Mouse (Mus musculus): Measurements from ENCODE around the gene Fancc.
A peak's percentile ranks its signal among the peaks of the same experiment; 100 is the strongest.

Fancc gene

DNA sequence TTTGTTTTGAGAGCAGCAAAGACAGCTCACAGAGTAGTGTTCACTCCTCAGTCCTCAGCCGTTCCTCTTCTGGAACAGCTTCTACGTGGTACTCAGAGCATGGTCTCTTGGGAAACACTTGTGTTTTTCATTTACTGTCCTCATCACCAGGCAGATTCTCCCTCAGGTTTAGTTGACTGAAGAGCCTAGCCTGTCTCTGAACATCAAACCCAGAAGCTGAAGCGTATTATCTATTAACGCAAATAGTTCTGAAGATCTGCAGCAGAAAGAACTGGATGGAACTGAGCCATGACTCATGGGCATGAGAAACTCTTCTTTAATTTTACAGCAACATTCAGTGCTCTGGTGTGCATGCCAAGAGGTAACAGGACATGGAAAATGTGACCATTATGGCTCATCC is 147.0 kb downstream of the Fancc start:
- no peak for DNase-seq (ENCODE audit: low spot score)

DNA sequence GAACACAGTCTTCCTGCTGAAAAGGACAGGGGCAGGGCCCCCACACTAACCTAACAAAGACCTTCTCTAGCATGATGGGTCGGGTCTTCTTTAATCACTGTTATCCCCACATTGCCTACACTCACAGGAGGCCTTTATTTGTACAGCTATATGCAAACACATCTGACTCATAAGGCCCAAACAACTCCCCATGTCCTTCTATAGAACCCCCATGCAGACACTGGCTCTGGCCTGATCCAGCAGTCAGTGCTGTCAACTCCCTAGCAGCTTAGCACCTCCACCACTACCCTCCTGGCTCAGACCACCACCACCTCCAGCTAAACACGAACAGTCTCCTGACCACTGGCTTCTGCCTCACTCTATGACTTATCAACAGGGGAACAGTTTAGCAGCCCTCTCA is 149.4 kb downstream of the Fancc start:
- no peak for DNase-seq (ENCODE audit: low spot score)

DNA sequence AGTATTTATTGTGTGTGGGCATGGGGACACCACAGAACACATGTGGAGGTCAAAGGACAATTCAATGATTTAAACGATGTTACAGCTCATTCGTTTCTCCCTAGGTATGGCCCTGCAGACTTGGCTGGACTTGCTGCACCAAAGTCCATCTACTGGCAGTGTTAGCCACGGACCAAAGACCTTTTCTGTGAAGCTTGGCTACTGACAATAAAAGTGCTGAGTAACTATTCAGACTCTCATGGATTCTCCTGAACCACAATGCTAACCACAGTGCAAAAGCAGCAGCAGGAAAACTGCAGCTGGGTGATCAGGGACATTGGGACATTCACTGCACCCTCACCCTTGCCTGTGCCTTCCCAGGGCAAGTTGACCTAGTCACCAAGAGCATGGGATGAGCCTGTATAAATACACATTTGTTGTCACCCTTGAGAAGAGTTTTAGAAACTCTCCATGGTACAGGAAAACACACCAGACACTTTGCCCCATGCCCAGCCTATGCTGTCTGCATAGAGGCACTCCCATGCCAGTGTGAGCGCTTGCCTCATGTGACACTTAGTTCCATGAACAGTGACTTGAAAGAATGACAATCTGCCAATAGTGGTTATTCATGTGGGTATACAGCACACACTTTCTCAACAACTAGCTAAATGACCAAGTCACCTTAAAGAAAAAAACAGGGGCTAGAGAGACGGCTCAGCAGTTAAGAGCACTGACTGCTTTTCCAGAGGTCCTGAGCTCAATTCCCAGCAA is 151.4 kb downstream of the Fancc start:
- DNase-seq (ENCODE audit: low spot score) = no peak

DNA sequence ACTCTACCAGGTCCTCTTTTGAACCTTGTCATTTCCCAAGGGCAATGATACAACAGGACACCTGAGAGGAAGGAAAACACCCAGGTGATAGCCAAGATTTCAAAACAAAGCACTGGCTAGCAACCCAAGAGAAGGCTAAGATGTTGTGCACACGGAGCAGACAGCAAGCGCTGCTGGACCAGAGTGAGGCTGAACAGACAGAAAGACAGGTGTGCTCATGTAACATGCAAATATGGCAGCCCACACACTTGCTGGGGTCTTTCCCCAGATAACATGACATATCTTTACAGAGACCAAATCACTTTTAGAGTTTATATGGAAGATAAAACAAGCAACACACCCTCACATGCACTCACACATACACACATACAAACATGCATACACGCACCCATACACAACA is 152.6 kb downstream of the Fancc start:
- no peak for DNase-seq (ENCODE audit: low spot score)

GRCm38 (mm10) chr13:63342781-63343180 is 154.3 kb downstream of the Fancc start:
- no peak for DNase-seq (ENCODE audit: low spot score)

GRCm38 (mm10) chr13:63339946-63340345 is 157.1 kb downstream of the Fancc start:
- DNase-seq (ENCODE audit: low spot score) = no peak

- DNase-seq (ENCODE audit: low spot score) = no peak
Observed at GRCm38 (mm10) chr13:63337239-63337960, 159.7 kb downstream of the Fancc start.

DNA sequence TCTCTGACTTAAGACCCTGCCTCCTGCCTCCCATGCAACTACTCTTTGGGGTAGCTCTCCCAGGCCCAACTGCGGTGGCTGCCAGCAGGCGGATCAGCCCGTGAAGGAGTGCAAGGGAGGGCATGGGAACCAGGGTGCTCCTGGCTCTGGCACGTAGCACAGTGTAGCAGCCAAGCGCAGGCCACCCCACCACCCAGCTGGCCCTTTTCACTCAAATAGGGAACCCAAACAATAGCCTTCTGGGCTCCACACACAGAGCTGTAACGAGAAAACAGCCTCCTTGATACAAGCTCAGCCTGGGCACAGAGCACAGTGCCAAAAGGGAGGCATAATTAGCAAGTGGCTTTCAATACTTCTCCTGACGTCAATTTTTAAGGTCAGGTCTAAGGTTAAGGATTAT is 160.7 kb downstream of the Fancc start:
- peak; percentile 65 for DNase-seq (ENCODE audit: low spot score)

DNA sequence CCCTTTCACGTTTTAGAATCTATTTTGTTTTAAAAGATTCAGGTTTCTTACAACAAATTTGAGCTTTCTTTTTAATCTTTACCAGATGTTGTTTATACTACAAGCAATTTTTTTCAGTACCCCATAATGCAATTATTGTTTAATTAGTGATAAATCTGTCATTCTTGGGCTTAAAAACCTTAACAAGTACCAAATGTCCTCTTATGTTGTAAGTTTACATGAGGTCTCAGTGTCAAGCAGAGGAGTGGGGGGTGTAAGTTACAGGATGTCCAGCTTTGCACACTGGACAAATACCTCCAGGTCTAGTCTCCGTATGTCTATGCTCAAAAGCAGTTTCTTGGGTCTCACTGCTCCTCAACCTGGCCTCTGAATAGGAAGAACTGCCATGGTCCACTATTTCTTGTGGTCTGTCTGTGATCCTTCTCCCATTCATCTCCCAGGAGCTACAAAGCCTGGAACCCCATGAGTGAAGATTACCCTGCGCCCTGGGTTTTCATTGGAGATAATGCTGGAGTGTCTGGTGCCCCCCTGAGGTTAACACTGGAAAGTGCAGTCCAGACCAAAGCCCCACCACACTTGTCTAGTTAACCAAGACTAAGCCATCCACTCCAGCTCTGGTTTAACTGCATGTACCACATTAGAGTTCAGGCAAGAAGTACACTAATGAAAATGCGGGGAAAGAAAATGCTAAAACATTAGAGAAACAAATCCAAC is 161.5 kb downstream of the Fancc start:
- DNase-seq (ENCODE audit: low spot score) = peak; percentile 60

GRCm38 (mm10) chr13:63332576-63333300 is 164.3 kb downstream of the Fancc start:
- peak; percentile 79 for DNase-seq (ENCODE audit: low spot score)

DNA sequence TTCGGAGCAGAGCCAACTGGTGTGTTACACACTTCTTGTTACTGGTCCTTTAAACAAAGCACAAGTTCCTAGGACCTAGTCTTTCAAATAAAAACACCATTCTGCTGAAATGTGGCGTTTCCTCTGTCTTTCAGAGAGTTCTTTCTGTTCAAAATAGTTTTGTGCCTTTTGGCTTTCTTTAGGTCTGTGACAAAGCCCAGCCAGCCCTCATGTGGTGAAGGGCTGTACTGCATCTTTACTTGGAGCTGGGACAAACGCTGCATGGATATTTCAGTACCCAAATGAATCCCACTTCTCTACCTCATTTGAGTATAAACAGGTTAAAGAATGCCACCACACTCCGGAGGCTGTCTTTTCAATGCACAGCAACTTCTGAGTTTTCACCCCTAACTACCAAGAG is 165.7 kb downstream of the Fancc start:
- peak; percentile 81 for DNase-seq (ENCODE audit: low spot score)

DNA sequence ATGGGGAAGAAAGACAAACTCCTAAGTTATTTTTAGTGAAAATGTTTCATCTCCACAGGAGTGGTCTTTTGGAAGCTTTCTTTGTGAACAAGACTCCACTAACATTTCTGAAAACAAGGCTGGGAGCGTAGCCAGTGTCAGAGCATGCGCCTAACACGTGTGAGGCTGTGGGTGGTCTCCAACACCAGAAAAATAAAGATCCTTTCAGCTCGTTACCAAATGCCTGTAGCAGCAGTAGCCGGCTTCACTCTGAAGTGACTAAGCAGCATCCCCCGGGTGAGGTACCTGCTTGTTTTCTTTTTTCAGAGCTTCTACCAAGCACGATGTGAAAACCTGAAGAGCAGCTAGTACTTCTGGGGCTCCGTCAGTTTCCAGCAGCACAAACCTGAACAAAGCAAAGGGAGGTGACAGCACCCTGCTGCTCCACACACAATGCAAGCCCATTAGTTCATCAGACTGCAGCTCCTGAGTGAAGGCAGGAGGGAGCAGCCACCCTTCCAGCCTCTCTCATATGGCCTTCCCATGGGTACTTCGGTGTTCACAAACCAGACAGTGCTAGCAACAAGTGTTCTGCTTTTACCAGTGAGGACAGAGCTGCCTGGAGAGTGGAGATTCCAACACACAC is 166.7 kb downstream of the Fancc start:
- peak; percentile 70 for DNase-seq (ENCODE audit: low spot score)

DNA sequence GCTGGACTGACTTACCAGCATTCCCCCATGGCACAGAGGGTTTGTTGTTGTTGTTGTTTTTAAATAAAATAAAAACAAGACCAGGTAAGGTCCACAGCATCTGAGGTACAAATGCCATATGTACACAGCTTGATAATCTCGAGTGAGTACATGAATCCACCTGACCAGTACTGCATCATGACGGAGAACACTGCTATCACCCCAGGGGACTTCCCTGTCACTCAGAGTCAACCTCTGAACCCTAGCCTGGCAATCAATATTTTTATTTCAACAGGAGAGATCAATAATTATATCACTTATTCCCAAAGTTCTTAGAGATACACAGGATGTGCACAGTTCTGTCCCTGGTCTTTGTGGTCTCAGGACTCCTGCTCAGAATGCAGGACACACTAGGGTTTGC is 171.1 kb downstream of the Fancc start:
- no peak for DNase-seq (ENCODE audit: low spot score)

DNA sequence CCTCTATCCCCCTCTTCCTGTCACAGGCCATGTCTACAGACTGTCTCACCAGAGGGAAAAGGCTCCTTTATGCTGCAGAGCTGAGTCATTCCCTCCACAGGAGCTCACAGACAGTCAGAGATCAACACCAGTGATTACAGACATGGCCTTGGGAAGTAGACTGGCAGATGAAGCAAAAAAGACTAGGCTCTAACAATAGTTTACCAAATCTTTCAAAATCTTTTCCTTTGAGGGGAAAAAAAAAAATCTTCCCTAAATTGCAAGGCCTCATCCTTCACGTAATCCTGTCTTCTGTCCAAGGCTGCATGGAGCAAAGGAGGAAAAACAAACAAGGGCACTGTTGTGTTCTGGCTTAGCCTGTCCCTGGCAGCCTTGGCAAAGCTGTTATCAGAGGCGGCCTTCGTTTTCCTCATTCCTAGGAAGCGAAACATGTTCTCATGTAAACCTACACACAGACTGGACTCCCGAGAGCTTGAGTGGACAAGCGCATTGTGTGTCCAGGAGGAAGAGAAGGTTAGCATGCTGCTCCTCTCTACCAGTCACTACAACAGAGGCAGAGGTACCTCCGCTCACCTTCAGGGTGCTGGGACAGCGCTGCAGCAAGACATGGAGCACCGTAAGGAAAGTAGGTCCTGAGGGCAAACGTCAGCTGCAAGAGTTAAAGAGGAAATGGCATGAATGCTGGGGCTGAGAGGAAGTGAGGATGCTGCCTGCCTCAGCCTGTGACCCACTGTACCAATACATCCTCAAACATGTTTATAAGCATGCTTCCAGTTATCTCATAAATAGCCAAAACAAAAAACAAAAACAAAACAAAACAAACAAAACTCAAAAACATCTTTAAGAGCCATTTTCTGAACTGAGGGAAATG is 171.9 kb downstream of the Fancc start:
- DNase-seq (ENCODE audit: low spot score) = no peak

- DNase-seq (ENCODE audit: low spot score) = no peak
Observed at GRCm38 (mm10) chr13:63324311-63324710, 172.8 kb downstream of the Fancc start.

DNA sequence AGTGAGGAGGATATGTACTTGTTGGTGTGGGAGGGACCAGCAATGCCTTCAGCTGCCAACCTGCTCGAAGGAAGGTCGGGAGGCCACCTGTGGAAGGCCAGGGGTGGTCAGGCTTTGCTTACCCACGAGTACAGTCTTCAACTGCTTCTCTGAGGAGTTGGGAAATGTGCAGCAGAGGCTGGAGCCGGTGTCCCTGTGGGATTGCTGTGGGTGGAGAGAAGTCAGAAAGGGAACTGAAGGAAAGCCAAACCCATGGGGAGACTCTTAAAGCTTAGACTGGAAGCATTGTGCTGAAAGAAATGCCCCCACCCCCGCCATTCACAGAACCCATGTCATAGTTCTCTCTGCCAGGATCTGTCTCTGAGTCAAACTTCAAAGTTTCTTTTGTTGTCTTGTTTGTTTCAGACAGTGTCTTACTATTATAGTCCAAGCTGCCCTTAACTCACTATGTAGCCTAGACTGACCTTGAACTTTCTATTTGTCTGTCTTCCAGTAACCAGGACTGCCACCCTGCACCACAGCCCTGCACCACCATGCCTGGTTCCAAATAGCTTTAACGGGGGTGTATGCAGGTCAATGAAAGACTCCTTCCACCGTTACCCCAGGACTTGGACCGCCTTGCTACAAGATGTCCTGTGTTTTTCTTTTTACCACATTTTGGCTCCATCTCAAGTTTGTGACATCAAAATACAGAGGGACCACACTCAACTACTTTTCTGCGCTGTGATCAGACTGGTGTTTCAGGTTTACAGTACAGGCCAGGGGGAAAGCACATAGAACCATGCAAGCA is 173.6 kb downstream of the Fancc start:
- peak; percentile 7 for DNase-seq (ENCODE audit: low spot score)

GRCm38 (mm10) chr13:63322756-63323155 is 174.3 kb downstream of the Fancc start:
- DNase-seq (ENCODE audit: low spot score) = no peak

DNA sequence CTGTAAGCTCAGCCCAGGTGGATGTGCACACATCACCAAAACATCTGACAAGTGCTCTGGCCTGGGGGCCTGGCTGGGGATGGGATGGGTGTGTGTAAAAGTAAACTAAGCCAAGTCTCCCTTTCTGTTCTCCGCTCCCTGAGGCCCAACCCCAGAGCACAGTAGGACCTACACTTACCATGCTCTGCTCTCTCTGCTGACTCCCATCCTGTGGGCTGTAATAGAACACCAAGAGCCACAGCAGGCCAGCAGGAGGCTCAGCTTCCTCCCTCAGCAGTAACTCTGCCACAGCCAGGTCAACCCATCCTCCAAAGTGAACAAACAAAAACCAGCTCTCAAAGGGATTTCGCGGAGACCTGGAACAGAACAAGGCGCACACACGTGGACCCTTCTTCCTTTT is 175.4 kb downstream of the Fancc start:
- DNase-seq (ENCODE audit: low spot score) = no peak

- no peak for DNase-seq (ENCODE audit: low spot score)
Observed at GRCm38 (mm10) chr13:63319814-63320213, 177.3 kb downstream of the Fancc start.

DNA sequence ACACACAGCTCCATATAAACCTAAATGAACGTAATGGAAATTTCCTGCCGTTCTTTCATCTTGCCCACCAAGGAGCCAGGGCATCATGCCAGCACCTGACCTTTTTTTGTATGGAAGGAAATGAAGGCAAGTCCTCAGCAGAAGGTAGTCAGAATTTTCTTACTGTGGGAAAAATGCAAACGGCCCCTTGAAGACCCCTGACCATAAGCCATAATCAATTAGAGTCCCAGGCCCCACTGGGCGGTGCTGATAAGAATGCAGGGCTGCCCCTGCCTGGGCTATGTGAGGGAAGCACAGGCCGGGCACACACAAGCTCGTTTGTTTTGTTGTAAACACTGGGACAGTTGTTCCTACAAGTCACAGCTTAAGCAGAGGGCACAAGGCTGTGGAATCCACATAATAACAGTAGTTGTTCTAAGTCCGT is 179.4 kb downstream of the Fancc start:
- DNase-seq (ENCODE audit: low spot score) = peak; percentile 58
